Mouse (Mus musculus) intestine, embryonic 16.5 days (tissue): ENCODE results near the gene Sh3d19. TPM values are rescaled to one million over a fixed set of nuclear protein-coding genes. Genes with fewer than 3 reads are reported as not detected.
A peak's percentile ranks its signal among the peaks of the same experiment; 100 is the strongest.

ENCODE experiments used
- ATAC-seq: fragments of 200-750 bp; cut with Nextera tagmentation; 2 replicates; pipeline ENCODE4 v1.8.0; 2017; ENCODE audit warnings: moderate TSS enrichment, moderate library complexity
- H3K27ac ChIP-seq: fragments of 300-500 bp; sonication (generic); 2 replicates; pipeline ENCODE4 v1.5.1; 2014; ENCODE audit warnings: mild to moderate bottlenecking, low read length
- H3K27me3 ChIP-seq: fragments of 300-500 bp; sonication (generic); replicated peaks from 2 replicates; pipeline ENCODE4 v1.6.1; 2014; ENCODE audit warnings: low read length, control low read depth, mixed read lengths; ENCODE audit not compliant: control insufficient read depth, insufficient read depth
- H3K36me3 ChIP-seq: fragments of 300-500 bp; sonication (generic); 2 replicates; pipeline ENCODE4 v1.6.1; 2014; ENCODE audit warnings: low read length, control low read depth; ENCODE audit not compliant: control insufficient read depth, insufficient read depth
- H3K4me1 ChIP-seq: fragments of 300-500 bp; sonication (generic); 2 replicates; pipeline ENCODE4 v1.6.1; 2014; ENCODE audit warnings: low read length, control low read depth, mixed read lengths; ENCODE audit not compliant: control insufficient read depth, insufficient read depth
- H3K4me2 ChIP-seq: fragments of 300-500 bp; sonication (generic); 2 replicates; pipeline ENCODE4 v1.6.1; 2014; ENCODE audit warnings: low read depth, low read length, control low read depth
- H3K4me3 ChIP-seq: fragments of 300-500 bp; sonication (generic); 2 replicates; pipeline ENCODE4 v1.5.1; 2014; ENCODE audit warnings: mild to moderate bottlenecking, low read length
- H3K9ac ChIP-seq: fragments of 300-500 bp; sonication (generic); 2 replicates; pipeline ENCODE4 v1.6.1; 2014; ENCODE audit warnings: low read depth, low read length
- H3K9me3 ChIP-seq: fragments of 300-500 bp; sonication (generic); 2 replicates; pipeline ENCODE4 v1.6.1; 2016; ENCODE audit warnings: low read length, control low read depth; ENCODE audit not compliant: control insufficient read depth
- WGBS: fragments of 180-500 bp; shearing (Covaris S2); extraction: QIAGEN DNeasy Blood & Tissue Kit; methylation state at CpG from one replicate; pipeline ENCODE4 v1.1.7; 2014; 5-methylcytosine and 5-hydroxymethylcytosine counted together
- polyA plus RNA-seq: library from polyadenylated mRNA; unstranded; fragments of >200 nt; fragmentation: Nextera tagmentation; extraction: Ambion mirVana; gene quantifications from 2 replicates; pipeline ENCODE4 v1.2.1, GENCODE M21; 2015

Gene Sh3d19
- polyA plus RNA-seq, 1 experiment from 2014 or later: 27.5 TPM

GRCm38 (mm10) chr3:85994645-85995044 lies 23.7 kb downstream of the Sh3d19 start:
- Histone ChIP-seq H3K9ac (no peak overlapping the region), H3K4me1 (peaks cover 16% of the 10 kb centered on the region), H3K9me3 (no peaks in the 10 kb centered on the region), H3K27ac (no peak overlapping the region), H3K4me2 (no peak overlapping the region), H3K27me3 (no peaks in the 10 kb centered on the region), H3K4me3 (no peak overlapping the region), H3K36me3 (no peaks in the 10 kb centered on the region)
- WGBS: 75% methylated on average over 4 of the region's 4 CpGs
- no peak for ATAC-seq

GRCm38 (mm10) chr3:86001271-86001670 lies 30.4 kb downstream of the Sh3d19 start:
- peaks cover 3% of the 10 kb centered on the region; the same call in 1 of the 2 replicates for H3K36me3 ChIP-seq
- H3K4me3 ChIP-seq: no peak overlapping the region
- no peak overlapping the region for H3K9ac ChIP-seq
- no peak overlapping the region for H3K27ac ChIP-seq
- no peak for ATAC-seq
- H3K27me3 ChIP-seq: no peaks in the 10 kb centered on the region
- H3K4me2 ChIP-seq: no peak overlapping the region
- 86% methylated on average over 3 of the region's 3 CpGs for WGBS
- H3K4me1 ChIP-seq: peaks cover 6% of the 10 kb centered on the region; the same call in 1 of the 2 replicates
- no peaks in the 10 kb centered on the region for H3K9me3 ChIP-seq

- no peak within 1 kb of the TSS for H3K9ac ChIP-seq
- ATAC-seq: no peak
- H3K27me3 ChIP-seq: no peaks in the 10 kb centered on the region
- H3K27ac ChIP-seq: no peak within 1 kb of the TSS
- H3K9me3 ChIP-seq: no peaks in the 10 kb centered on the region
- no peak within 1 kb of the TSS for H3K4me2 ChIP-seq
- no peak within 1 kb of the TSS for H3K4me3 ChIP-seq
- H3K36me3 ChIP-seq: peaks cover 3% of the 10 kb centered on the region; the same call in 1 of the 2 replicates
- peaks cover 6% of the 10 kb centered on the region; the same call in 1 of the 2 replicates for H3K4me1 ChIP-seq
- 80% methylated on average over 17 of the region's 17 CpGs for WGBS
These were observed 31.5 kb downstream of the Sh3d19 start, which contains the start of gene Prss48 for GRCm38 (mm10) chr3:86002423-86002822. Gene Prss48 (minus strand): TSS chr3:86002491.

GRCm38 (mm10) chr3:86002940-86003339 lies 32.0 kb downstream of the Sh3d19 start:
- H3K9me3 ChIP-seq: no peaks in the 10 kb centered on the region
- peaks cover 6% of the 10 kb centered on the region; the same call in 1 of the 2 replicates for H3K4me1 ChIP-seq
- peaks cover 3% of the 10 kb centered on the region; the same call in 1 of the 2 replicates for H3K36me3 ChIP-seq
- H3K4me2 ChIP-seq: no peak overlapping the region
- H3K27me3 ChIP-seq: no peaks in the 10 kb centered on the region
- H3K9ac ChIP-seq: no peak overlapping the region
- 74% methylated on average over 5 of the region's 5 CpGs for WGBS
- H3K27ac ChIP-seq: no peak overlapping the region
- ATAC-seq: no peak
- no peak overlapping the region for H3K4me3 ChIP-seq

GRCm38 (mm10) chr3:86004751-86005150 lies 33.8 kb downstream of the Sh3d19 start:
- WGBS: 94% methylated on average over 10 of the region's 10 CpGs
- Histone ChIP-seq H3K27me3 (no peaks in the 10 kb centered on the region), H3K4me1 (peaks cover 6% of the 10 kb centered on the region; the same call in 1 of the 2 replicates), H3K4me2 (no peak overlapping the region), H3K27ac (no peak overlapping the region), H3K36me3 (peaks cover 6% of the 10 kb centered on the region; the same call in 1 of the 2 replicates), H3K9me3 (no peaks in the 10 kb centered on the region), H3K4me3 (no peak overlapping the region), H3K9ac (no peak overlapping the region)
- no peak for ATAC-seq

GRCm38 (mm10) chr3:86010618-86011017 lies 39.7 kb downstream of the Sh3d19 start:
- Histone ChIP-seq H3K4me1 (peaks cover 15% of the 10 kb centered on the region), H3K9me3 (no peaks in the 10 kb centered on the region), H3K27me3 (no peaks in the 10 kb centered on the region), H3K36me3 (0 out of 2 replicates have a peak, but pooled peaks cover 3% of the 10 kb centered on the region), H3K9ac (no peak overlapping the region), H3K4me3 (no peak overlapping the region), H3K4me2 (no peak overlapping the region), H3K27ac (no peak overlapping the region)
- no peak; the same call in 1 of the 2 replicates for ATAC-seq
- 67% methylated on average over 3 of the region's 3 CpGs for WGBS

GRCm38 (mm10) chr3:86011373-86011772 lies 40.5 kb downstream of the Sh3d19 start:
- H3K9ac ChIP-seq: no peak overlapping the region
- 0 out of 2 replicates have a peak, but pooled peaks cover 3% of the 10 kb centered on the region for H3K36me3 ChIP-seq
- no peaks in the 10 kb centered on the region for H3K27me3 ChIP-seq
- peaks cover 15% of the 10 kb centered on the region for H3K4me1 ChIP-seq
- no peak overlapping the region for H3K27ac ChIP-seq
- no peaks in the 10 kb centered on the region for H3K9me3 ChIP-seq
- H3K4me3 ChIP-seq: no peak overlapping the region
- H3K4me2 ChIP-seq: no peak overlapping the region
- ATAC-seq: peak; percentile 72
- WGBS: 65% methylated on average over 6 of the region's 6 CpGs

- Histone ChIP-seq H3K4me3 (no peak overlapping the region), H3K27me3 (no peaks in the 10 kb centered on the region), H3K36me3 (0 out of 2 replicates have a peak, but pooled peaks cover 3% of the 10 kb centered on the region), H3K4me1 (peaks cover 16% of the 10 kb centered on the region), H3K9ac (no peak overlapping the region), H3K27ac (no peak overlapping the region), H3K4me2 (no peak overlapping the region), H3K9me3 (no peaks in the 10 kb centered on the region)
- ATAC-seq: peak; percentile 64
- 41% methylated on average over 3 of the region's 3 CpGs for WGBS
These were observed 40.9 kb downstream of the Sh3d19 start for GRCm38 (mm10) chr3:86011833-86012232.

GRCm38 (mm10) chr3:86013837-86014236 lies 42.9 kb downstream of the Sh3d19 start:
- no peaks in the 10 kb centered on the region for H3K9me3 ChIP-seq
- H3K4me1 ChIP-seq: peaks cover 17% of the 10 kb centered on the region
- no peak overlapping the region for H3K4me2 ChIP-seq
- H3K27me3 ChIP-seq: no peaks in the 10 kb centered on the region
- WGBS: 69% methylated on average over 10 of the region's 10 CpGs
- no peak overlapping the region for H3K4me3 ChIP-seq
- no peak overlapping the region for H3K9ac ChIP-seq
- H3K27ac ChIP-seq: no peak overlapping the region
- ATAC-seq: no peak
- no peaks in the 10 kb centered on the region for H3K36me3 ChIP-seq

- whole genome bisulfite sequencing: 88% methylated on average over 1 of the region's 1 CpGs
- Histone ChIP-seq H3K27me3 (no peaks in the 10 kb centered on the region), H3K4me3 (no peak overlapping the region), H3K9me3 (no peaks in the 10 kb centered on the region), H3K9ac (no peak overlapping the region), H3K36me3 (no peaks in the 10 kb centered on the region), H3K4me2 (no peak overlapping the region), H3K4me1 (peaks cover 6% of the 10 kb centered on the region; the same call in 1 of the 2 replicates), H3K27ac (peak overlapping the region; percentile 33; the same call in 1 of the 2 replicates)
- ATAC-seq: peak; percentile 57
These were observed 46.1 kb downstream of the Sh3d19 start for GRCm38 (mm10) chr3:86016965-86017364.
